Mouse (Mus musculus) midbrain, embryonic 11.5 days (tissue): Measurements from ENCODE around the gene Tns2. TPM values are rescaled to one million over a fixed set of nuclear protein-coding genes. Genes with fewer than 3 reads are reported as not detected.

Source experiments
- ATAC-seq: fragments of 200-750 bp; cut with Nextera tagmentation; 2 replicates; pipeline ENCODE4 v1.8.0; 2017; ENCODE audit warnings: moderate TSS enrichment, moderate library complexity; ENCODE audit not compliant: low FRiP score
- DNase-seq: peaks from one replicate; pipeline ENCODE4 v3.0.0; 2015; ENCODE audit warnings: low spot score; ENCODE audit errors: missing footprints
- H3K27ac ChIP-seq: fragments of 300-500 bp; sonication (generic); 2 replicates; pipeline ENCODE4 v1.5.1; 2014; ENCODE audit warnings: low read depth, low read length
- H3K27me3 ChIP-seq: fragments of 300-500 bp; sonication (generic); 2 replicates; pipeline ENCODE4 v1.6.1; 2014; ENCODE audit warnings: mild to moderate bottlenecking, low read length, moderate library complexity, mixed read lengths; ENCODE audit not compliant: control insufficient read depth, insufficient read depth
- H3K36me3 ChIP-seq: fragments of 300-500 bp; sonication (generic); 2 replicates; pipeline ENCODE4 v1.6.1; 2014; ENCODE audit warnings: mild to moderate bottlenecking, low read length, moderate library complexity, mixed read lengths; ENCODE audit not compliant: control insufficient read depth, insufficient read depth
- H3K4me1 ChIP-seq: fragments of 300-500 bp; sonication (generic); 2 replicates; pipeline ENCODE4 v1.6.1; 2014; ENCODE audit warnings: low read length; ENCODE audit not compliant: control insufficient read depth, insufficient read depth
- H3K4me2 ChIP-seq: fragments of 300-500 bp; sonication (generic); 2 replicates; pipeline ENCODE4 v1.6.1; 2014; ENCODE audit warnings: mild to moderate bottlenecking, moderate library complexity
- H3K4me3 ChIP-seq: fragments of 300-500 bp; sonication (generic); 2 replicates; pipeline ENCODE4 v1.5.1; 2014; ENCODE audit warnings: low read depth, low read length
- H3K9ac ChIP-seq: fragments of 300-500 bp; sonication (generic); 2 replicates; pipeline ENCODE4 v1.6.1; 2014; ENCODE audit warnings: low read length
- H3K9me3 ChIP-seq: fragments of 300-500 bp; sonication (generic); 2 replicates; pipeline ENCODE4 v1.6.1; 2016; ENCODE audit warnings: low read length; ENCODE audit not compliant: control insufficient read depth
- WGBS: fragments of 180-500 bp; shearing (Covaris S2); extraction: QIAGEN DNeasy Blood & Tissue Kit; methylation state at CpG from one replicate; pipeline ENCODE4 v1.1.7; 2014; 5-methylcytosine and 5-hydroxymethylcytosine counted together
- polyA plus RNA-seq: library from polyadenylated mRNA; unstranded; fragments of >200 nt; fragmentation: Nextera tagmentation; extraction: Ambion mirVana; gene quantifications from 2 replicates; pipeline ENCODE4 v1.2.1, GENCODE M21; 2014

Tns2 gene
- polyA plus RNA-seq, 1 experiment from 2014 or later, result 7.5 TPM

GRCm38 (mm10) chr15:102113674-102114073 is 13.5 kb downstream of the Tns2 start:
- no peak overlapping the region for H3K9ac ChIP-seq
- 84% methylated on average over 4 of the region's 4 CpGs for WGBS
- H3K27ac ChIP-seq, result no peak overlapping the region
- H3K4me3 ChIP-seq, result no peak overlapping the region
- no peak overlapping the region for H3K4me2 ChIP-seq
- ATAC-seq (no peak), DNase-seq (no peak)
- no peaks in the 10 kb centered on the region for H3K4me1 ChIP-seq
- no peaks in the 10 kb centered on the region for H3K27me3 ChIP-seq
- 0 out of 2 replicates have a peak, but pooled peaks cover 3% of the 10 kb centered on the region for H3K36me3 ChIP-seq
- no peaks in the 10 kb centered on the region for H3K9me3 ChIP-seq

- ATAC-seq, result no peak
- Histone ChIP-seq H3K4me3 (no peak overlapping the region), H3K36me3 (0 out of 2 replicates have a peak, but pooled peaks cover 3% of the 10 kb centered on the region), H3K9ac (no peak overlapping the region), H3K27ac (no peak overlapping the region), H3K9me3 (no peaks in the 10 kb centered on the region), H3K4me2 (no peak overlapping the region), H3K27me3 (no peaks in the 10 kb centered on the region), H3K4me1 (no peaks in the 10 kb centered on the region)
- no peak for DNase-seq
- 84% methylated on average over 7 of the region's 7 CpGs for WGBS
These were observed 14.5 kb downstream of the Tns2 start for GRCm38 (mm10) chr15:102114651-102115260.

GRCm38 (mm10) chr15:102115731-102116231 is 15.6 kb downstream of the Tns2 start:
- 0 out of 2 replicates have a peak, but pooled peaks cover 3% of the 10 kb centered on the region for H3K36me3 ChIP-seq
- H3K9me3 ChIP-seq, result no peaks in the 10 kb centered on the region
- H3K27me3 ChIP-seq, result no peaks in the 10 kb centered on the region
- no peak for ATAC-seq
- no peak overlapping the region for H3K9ac ChIP-seq
- no peak overlapping the region for H3K4me3 ChIP-seq
- H3K4me1 ChIP-seq, result no peaks in the 10 kb centered on the region
- H3K4me2 ChIP-seq, result no peak overlapping the region
- no peak for DNase-seq
- no peak overlapping the region for H3K27ac ChIP-seq
- 67% methylated on average over 9 of the region's 9 CpGs for WGBS

DNA sequence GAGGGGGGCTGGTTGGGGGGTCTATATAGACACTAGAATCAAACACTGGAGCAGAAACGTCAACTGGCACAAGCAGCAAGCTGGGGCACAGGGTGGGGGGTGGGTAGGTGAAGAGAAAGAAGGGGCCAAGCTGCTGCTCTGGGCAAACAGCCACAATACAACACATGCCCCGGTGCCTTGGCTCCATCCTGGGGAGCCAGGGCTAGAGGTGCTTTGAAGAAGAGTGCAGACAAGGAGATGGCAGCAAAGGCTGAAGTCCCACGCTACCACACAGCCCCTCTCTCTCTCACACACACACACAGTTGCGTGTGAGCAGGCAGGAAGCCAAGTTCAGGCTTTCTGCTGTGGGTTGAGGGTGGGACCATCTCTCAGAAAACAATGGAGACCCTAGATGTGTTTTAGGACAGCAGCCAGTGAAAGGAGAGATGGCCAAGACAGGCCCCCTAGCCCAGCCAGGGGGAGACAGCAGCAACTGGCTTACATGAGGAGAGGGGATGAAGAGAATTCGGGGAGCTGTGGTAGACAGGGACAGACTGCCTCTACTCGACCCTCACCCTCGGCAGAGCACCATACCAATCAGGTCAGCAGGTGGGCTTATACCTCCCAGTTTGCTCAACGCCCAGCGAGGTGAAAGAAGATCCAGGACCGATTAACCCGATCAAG is 16.7 kb downstream of the Tns2 start:
- 84% methylated on average over 11 of the region's 11 CpGs for WGBS
- Histone ChIP-seq H3K4me1 (no peaks in the 10 kb centered on the region), H3K27me3 (no peaks in the 10 kb centered on the region), H3K9me3 (no peaks in the 10 kb centered on the region), H3K4me2 (no peak overlapping the region), H3K9ac (no peak overlapping the region), H3K27ac (no peak overlapping the region), H3K4me3 (no peak overlapping the region), H3K36me3 (0 out of 2 replicates have a peak, but pooled peaks cover 3% of the 10 kb centered on the region)
- ATAC-seq, result no peak
- DNase-seq, result no peak

DNA sequence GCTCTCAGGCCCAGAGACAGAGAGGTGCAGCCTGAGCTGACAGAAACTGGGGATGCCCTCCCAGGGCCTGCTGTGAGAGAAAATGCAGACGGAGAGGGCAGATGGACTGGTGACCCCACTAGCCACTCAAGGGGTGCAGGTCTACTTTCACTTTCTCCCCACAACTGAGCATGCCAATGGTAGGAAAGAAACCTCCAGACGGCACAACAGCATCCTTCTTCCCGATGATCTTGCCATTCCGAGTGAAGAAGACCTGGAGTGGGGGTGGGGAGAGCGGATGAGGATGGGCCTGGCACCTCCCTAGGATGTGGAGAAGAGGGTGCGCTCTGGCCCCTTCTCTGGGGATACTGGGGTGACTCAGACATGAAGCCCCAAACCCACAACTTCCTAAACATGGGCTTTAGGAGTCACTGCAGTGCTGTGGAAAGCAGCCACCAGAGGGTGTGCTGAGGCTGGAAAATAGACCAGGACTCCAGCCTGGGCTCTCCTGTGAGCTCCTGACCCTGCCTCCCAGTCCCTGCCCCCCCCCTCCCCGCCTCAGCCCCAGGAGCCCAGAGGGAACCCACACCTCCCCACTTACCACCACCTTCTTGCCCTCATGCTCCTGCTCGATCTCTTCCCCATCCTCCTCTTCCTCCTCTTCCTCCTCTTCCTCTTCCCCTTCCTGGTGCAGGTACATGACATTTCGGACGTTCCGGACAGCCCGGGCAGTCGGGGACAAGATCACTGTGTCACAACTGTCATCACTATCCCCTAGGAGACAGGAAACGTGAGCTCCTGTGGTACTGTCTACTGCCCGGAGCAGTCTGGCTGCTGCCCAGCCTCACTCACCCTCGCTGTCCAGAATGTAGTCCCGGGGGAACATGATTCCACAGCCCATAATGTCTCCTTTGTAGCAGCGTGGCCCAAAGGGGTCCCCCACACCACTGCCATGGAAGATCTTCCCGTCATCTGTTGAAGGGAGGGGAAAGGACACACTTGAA is 17.5 kb downstream of the Tns2 start:
- H3K36me3 ChIP-seq, result peaks cover 3% of the 10 kb centered on the region; the same call in 1 of the 2 replicates
- no peak for ATAC-seq
- no peaks in the 10 kb centered on the region for H3K27me3 ChIP-seq
- no peak overlapping the region for H3K27ac ChIP-seq
- DNase-seq, result no peak
- H3K9me3 ChIP-seq, result no peaks in the 10 kb centered on the region
- H3K9ac ChIP-seq, result no peak overlapping the region
- 77% methylated on average over 19 of the region's 19 CpGs for WGBS
- no peaks in the 10 kb centered on the region for H3K4me1 ChIP-seq
- H3K4me2 ChIP-seq, result no peak overlapping the region
- no peak overlapping the region for H3K4me3 ChIP-seq

GRCm38 (mm10) chr15:102118591-102118990 is 18.4 kb downstream of the Tns2 start:
- Histone ChIP-seq H3K9ac (no peak overlapping the region), H3K27ac (no peak overlapping the region), H3K27me3 (no peaks in the 10 kb centered on the region), H3K4me2 (no peak overlapping the region), H3K4me1 (no peaks in the 10 kb centered on the region), H3K9me3 (no peaks in the 10 kb centered on the region), H3K4me3 (no peak overlapping the region), H3K36me3 (peaks cover 3% of the 10 kb centered on the region; the same call in 1 of the 2 replicates)
- WGBS, result 83% methylated on average over 4 of the region's 4 CpGs
- DNase-seq (no peak), ATAC-seq (no peak)

- peaks cover 3% of the 10 kb centered on the region; the same call in 1 of the 2 replicates for H3K36me3 ChIP-seq
- no peak overlapping the region for H3K9ac ChIP-seq
- H3K4me2 ChIP-seq, result no peak overlapping the region
- DNase-seq (no peak), ATAC-seq (no peak)
- WGBS, result 76% methylated on average over 8 of the region's 8 CpGs
- H3K27ac ChIP-seq, result no peak overlapping the region
- H3K4me1 ChIP-seq, result no peaks in the 10 kb centered on the region
- H3K27me3 ChIP-seq, result no peaks in the 10 kb centered on the region
- no peak overlapping the region for H3K4me3 ChIP-seq
- H3K9me3 ChIP-seq, result no peaks in the 10 kb centered on the region
These were observed 19.1 kb downstream of the Tns2 start for GRCm38 (mm10) chr15:102119121-102119830.

DNA sequence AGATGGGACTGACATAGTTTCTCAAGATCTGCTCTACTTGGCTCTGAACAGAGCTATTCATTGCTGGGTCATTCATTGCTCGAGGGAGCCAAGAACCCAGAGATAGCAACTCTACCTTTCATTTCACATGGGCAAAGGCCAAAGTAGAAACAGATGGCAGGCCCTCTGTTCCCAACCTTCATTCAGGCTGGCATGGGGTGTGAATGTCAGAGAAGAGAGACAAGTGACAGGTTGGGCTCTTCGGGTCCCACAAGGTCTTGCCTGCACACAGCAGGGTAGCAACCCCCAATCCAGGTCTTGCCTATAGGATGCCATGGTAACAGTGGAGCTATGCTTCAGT is 19.6 kb downstream of the Tns2 start:
- 76% methylated on average over 2 of the region's 2 CpGs for WGBS
- Histone ChIP-seq H3K36me3 (peaks cover 3% of the 10 kb centered on the region; the same call in 1 of the 2 replicates), H3K4me3 (no peak overlapping the region), H3K9ac (no peak overlapping the region), H3K27ac (no peak overlapping the region), H3K4me1 (no peaks in the 10 kb centered on the region), H3K27me3 (no peaks in the 10 kb centered on the region), H3K4me2 (no peak overlapping the region), H3K9me3 (no peaks in the 10 kb centered on the region)
- no peak for DNase-seq
- ATAC-seq, result no peak
